Mouse (Mus musculus) CH12.LX (cell line): ENCODE data around the gene Uts2b.

Experiments used
- BHLHE40 ChIP-seq: IDR thresholded peaks from 2 replicates; pipeline ENCODE4 v1.6.1; 2011; ENCODE audit warnings: mild to moderate bottlenecking, low read depth, low read length, improper control_type of control experiment
- CHD1 ChIP-seq: IDR thresholded peaks from 2 replicates; pipeline ENCODE4 v1.6.1; 2012; ENCODE audit warnings: low read depth, low read length, improper control_type of control experiment, inconsistent platforms
- CTCF ChIP-seq, 2 experiments: IDR thresholded peaks in 1 of 2; conservative IDR thresholded peaks in 1 of 2; 2 replicates each; pipeline ENCODE4 v1.5.1; 2011 to 2012; ENCODE audit warnings: low read depth in 2 of 2, low read length in 2 of 2, improper control_type of control experiment in 1 of 2, inconsistent platforms in 1 of 2, mild to moderate bottlenecking in 1 of 2, moderate library complexity in 1 of 2
- EP300 ChIP-seq: IDR thresholded peaks from 2 replicates; pipeline ENCODE4 v1.6.1; 2011; ENCODE audit warnings: low read length, improper control_type of control experiment
- IRF4 ChIP-seq: IDR thresholded peaks from 2 replicates; pipeline ENCODE4 v1.6.1; 2014; ENCODE audit warnings: low read depth, mild to moderate bottlenecking, inconsistent platforms, low read length, improper control_type of control experiment
- JUND ChIP-seq: conservative IDR thresholded peaks from 2 replicates; pipeline ENCODE4 v1.6.1; 2011; ENCODE audit warnings: low read depth, low read length, improper control_type of control experiment
- KAT2A ChIP-seq: IDR thresholded peaks from 2 replicates; pipeline ENCODE4 v1.6.1; 2012; ENCODE audit warnings: low read length, improper control_type of control experiment, inconsistent platforms; ENCODE audit not compliant: insufficient replicate concordance
- NELFE ChIP-seq: IDR thresholded peaks from 2 replicates; pipeline ENCODE4 v1.6.1; 2011; ENCODE audit warnings: low read depth, low read length, improper control_type of control experiment
- NRF1 ChIP-seq: IDR thresholded peaks from 2 replicates; pipeline ENCODE4 v1.6.1; 2014; ENCODE audit warnings: low read depth, mild to moderate bottlenecking, inconsistent platforms, low read length, improper control_type of control experiment, moderate library complexity
- POLR2A ChIP-seq: IDR thresholded peaks from 2 replicates; pipeline ENCODE4 v1.6.1; 2011; ENCODE audit warnings: low read depth, mild to moderate bottlenecking, improper control_type of control experiment, low read length
- POLR2AphosphoS2 ChIP-seq: IDR thresholded peaks from 2 replicates; pipeline ENCODE4 v1.6.1; 2011; ENCODE audit warnings: low read depth, low read length, improper control_type of control experiment
- TBP ChIP-seq: conservative IDR thresholded peaks from 2 replicates; pipeline ENCODE4 v1.6.1; 2011; ENCODE audit warnings: low read depth, low read length, improper control_type of control experiment
- TCF12 ChIP-seq: IDR thresholded peaks from 2 replicates; pipeline ENCODE4 v1.6.1; 2014; ENCODE audit warnings: low read depth, mild to moderate bottlenecking, inconsistent platforms, low read length, improper control_type of control experiment
- UBTF ChIP-seq: IDR thresholded peaks from 2 replicates; pipeline ENCODE4 v1.6.1; 2012; ENCODE audit warnings: low read depth, mild to moderate bottlenecking, inconsistent platforms, low read length, improper control_type of control experiment, moderate library complexity

GRCm38 (mm10) chr16:27375318-27375717 lies 5.3 kb upstream of the Uts2b start:
- TF ChIP-seq JUND (no peak), CTCF (conservative IDR thresholded peaks at IDR 0.05 in 1 of 2, IDR thresholded peaks at IDR 0.05 in 1 of 2; ENCODE audit: low read depth in 2 of 2, low read length in 2 of 2) (no peak), POLR2A (no peak), BHLHE40 (no peak), UBTF (no peak), CHD1 (no peak), EP300 (no peak), NRF1 (no peak), KAT2A (no peak), TCF12 (no peak), NELFE (no peak), TBP (no peak), IRF4 (no peak), POLR2AphosphoS2 (no peak)
